Mouse (Mus musculus) lung, postnatal 0 days (tissue): Measurements from ENCODE around the gene Msi2.

Experiments used
- CTCF ChIP-seq: IDR thresholded peaks from 2 replicates; pipeline ENCODE4 v1.5.1; 2016; ENCODE audit warnings: antibody characterized with exemption, mild to moderate bottlenecking
- EP300 ChIP-seq: IDR thresholded peaks from 2 replicates; pipeline ENCODE4 v1.6.1; 2016; ENCODE audit warnings: antibody characterized with exemption, mild to moderate bottlenecking, control low read depth

DNA sequence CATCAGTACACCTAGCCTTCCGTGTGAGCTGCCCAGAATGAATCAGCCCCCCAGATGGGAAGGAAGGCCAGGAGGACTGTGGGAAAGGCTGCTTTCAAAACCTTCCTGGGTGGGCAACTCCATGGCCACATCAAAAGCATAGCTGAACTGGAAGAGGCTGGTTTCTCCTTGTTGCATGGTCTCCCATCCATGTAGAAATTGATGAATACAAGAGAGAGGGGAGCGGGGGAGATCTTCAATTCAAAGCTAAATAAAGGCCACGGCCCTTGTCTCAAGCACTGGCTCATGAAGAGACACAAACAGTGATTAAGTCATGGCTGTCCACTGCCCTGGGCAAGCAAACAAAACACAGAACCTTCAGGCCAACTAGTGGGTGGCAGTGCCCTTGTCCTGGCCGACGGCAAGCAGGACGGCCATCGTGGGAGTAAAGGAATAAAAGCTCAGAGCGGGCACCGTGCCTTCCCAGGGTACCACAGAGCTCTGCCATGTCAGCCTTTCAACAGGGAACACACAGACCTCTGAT is 129.6 kb downstream of the Msi2 start:
- TF ChIP-seq EP300 (no peak), CTCF (no peak)
